Mouse (Mus musculus) v-Abl transformed pro-B cells (cell line): ENCODE results near the gene Kcnd3.

Source experiments
- in situ Hi-C, 2 experiments: fragments of 400-800 bp; cut with MboI; formaldehyde crosslinking; loops; one replicate each; pipeline ENCODE4 v1.15.1; 2025; ENCODE audit not compliant: unreplicated experiment in 2 of 2

The Kcnd3 gene

GRCm38 (mm10) chr3:105451627-105452555 lies at the start of gene Kcnd3:
Gene Kcnd3, plus strand, starts transcription at chr3:105452330.
- in situ Hi-C loops: no loop called here

DNA sequence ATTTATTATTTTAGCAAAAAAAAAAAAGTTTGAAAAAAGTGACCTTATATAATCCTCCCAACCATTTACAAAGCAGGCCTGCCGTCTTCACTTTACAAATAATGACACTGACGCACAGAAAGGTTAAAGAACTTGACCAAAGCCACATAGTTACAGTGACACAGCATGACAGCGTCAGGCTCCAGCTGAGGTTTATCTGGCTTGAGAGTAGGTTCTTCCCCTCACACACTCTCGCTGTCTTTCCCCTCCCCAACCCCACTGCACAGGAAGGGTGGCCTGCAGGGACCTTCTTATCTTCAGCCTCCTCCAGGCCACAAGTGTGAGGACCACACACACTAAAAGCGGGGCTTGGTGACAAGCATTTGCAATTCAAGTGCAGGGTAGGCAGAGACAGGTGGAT lies 49.5 kb upstream of the Kcnd3 start:
- in situ Hi-C loops: no loop called here

DNA sequence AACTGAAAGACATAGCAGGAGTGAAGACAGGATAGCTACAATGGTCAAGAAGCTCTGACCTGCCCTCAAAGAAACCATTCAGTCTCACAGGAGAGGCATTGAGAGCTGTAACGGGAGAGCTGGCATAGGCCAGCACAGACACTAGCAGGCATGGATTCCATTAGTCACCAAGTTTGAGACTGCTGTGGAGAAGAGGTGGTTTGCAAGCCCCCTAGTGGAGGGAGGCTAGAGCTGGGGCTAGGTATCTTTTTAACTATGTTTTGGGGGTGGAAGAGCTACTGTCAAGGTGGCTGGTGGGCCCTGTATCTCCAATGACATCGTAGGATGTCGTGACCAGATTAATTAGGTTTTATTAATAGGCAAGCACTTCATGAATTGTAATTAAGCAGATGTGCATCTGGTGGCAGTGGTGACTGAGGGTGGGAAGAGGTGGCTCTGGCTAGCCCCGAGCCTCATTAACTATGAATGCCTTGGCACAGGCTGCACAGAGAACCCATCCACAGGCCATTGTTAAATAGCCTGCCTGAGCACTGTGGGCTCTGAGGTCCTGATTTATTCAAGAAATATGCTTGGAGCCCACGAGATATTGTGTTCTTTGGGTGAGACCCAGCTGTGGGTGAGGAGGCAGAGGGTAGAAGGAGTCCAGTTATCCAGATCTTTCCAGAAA lies 48.6 kb upstream of the Kcnd3 start:
- in situ Hi-C loops: no loop called here

DNA sequence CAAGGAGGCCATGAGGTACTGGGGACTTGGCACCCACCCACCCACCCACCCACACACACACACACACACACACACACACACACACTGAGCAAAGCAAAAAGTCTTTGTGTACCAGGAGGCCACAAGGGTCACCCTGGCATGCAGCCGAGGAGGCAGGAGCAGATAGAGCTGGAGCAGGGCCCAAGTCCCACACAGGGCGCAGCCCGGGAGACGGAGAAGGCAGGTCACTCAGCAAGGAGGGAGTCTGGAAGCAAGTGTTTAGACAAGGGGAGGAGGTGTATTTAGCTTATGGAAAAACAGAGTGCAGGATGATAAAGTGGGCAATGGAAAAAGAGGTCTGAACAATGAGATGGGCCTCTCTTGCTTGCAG lies 48.1 kb upstream of the Kcnd3 start:
- in situ Hi-C loops: no loop called here

GRCm38 (mm10) chr3:105405516-105405915 lies 46.6 kb upstream of the Kcnd3 start:
- in situ Hi-C loops: no loop called here

DNA sequence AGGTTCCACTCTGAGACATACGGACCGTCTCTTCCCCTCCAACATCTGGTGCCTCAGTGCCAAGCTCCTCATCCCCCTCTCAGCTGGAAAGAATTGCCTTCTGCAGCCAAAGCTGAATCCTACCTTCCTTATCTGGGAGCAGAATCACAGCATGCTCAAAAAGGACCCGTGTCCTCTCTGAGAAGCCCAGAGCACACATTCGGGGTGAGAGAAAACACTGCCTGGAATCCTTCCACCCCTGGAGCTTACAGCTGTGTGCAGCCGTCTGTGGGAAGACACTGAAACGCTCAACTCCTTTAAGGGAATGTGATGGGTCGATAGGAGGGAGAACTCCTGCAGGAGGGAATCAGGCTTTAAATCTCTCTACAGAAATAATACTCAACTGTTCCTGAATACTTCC lies 46.1 kb upstream of the Kcnd3 start:
- in situ Hi-C loops: no loop called here

DNA sequence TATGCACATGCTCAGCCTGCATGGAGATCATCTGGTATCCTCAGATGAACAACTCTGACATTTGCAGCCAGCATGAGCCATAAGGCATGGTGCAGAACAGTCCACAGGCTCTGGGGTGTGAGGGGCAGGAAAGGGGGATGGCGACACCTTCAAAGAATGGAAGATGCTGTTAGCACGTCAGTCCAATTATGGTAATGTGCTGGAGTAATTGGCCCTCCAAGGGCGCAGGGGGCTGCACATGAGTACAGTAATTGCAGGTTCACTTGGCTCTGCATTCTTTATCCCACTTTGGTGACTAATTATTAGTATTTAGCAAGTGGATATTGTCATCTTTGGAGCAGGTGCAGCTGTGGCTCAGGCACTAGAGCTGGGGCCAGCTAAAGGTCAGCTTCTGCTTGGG lies 43.9 kb upstream of the Kcnd3 start:
- in situ Hi-C loops: no loop called here

DNA sequence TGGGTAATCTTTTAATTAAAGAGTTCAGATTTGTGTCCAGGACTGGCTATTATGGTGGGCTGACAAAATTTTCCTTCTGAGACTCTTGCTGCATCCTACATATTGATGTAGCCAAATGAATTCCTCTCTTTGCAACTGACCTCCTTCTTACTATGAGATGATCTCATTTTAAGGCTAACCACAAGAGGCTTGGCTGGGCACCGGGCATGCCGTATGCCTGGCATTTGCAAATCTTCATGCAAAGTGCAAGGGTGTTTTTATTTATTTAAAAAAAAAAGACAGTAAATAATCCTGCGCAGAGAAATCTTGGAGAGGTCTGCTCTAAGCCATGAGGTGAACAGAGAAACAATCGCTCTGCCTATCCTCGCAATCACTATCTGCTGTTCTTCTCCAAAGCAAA lies 41.3 kb upstream of the Kcnd3 start:
- in situ Hi-C loops: no loop called here

- in situ Hi-C loops: no loop called here
Observed at GRCm38 (mm10) chr3:105411776-105412175, 40.4 kb upstream of the Kcnd3 start.

DNA sequence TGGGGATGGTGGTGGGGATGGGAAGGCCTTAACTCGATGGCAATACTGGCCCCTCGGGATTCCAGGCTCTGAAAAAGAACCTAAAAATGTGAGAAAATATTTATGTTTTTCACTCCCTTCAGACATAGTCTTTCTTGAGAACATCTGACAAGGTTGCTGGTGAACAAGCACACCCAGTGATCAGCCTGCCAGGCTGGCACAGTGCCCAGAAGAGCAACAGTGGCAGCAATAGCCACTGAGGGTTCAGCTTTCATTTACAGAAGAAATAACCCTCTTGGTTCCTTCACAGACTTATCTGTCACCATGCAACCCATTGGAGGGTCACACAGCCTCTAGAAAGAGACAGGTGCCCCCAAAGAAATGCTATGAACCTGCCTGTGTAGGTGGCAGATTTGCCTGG lies 39.9 kb upstream of the Kcnd3 start:
- in situ Hi-C loops: no loop called here

GRCm38 (mm10) chr3:105412681-105413080 lies 39.4 kb upstream of the Kcnd3 start:
- in situ Hi-C loops: no loop called here

DNA sequence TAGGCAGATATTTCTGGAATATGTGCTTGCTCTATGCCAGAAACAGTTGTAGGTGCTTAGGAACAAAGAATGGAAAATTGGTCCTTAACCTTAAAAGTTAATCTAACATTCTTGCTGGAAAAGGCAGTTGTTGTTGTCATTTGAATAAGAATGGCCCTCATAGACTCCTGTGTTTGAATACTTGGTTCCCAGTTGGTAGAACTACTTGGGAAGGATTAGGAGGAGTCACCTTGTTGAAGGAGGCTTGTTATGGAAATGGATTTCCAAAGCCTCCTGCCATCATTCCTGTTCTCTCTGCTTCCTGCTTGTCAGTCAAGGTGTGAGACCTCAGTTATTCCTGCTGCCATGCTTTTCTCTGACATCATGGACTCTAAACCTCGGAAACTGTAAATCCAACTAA lies 33.7 kb upstream of the Kcnd3 start:
- in situ Hi-C loops: no loop called here

DNA sequence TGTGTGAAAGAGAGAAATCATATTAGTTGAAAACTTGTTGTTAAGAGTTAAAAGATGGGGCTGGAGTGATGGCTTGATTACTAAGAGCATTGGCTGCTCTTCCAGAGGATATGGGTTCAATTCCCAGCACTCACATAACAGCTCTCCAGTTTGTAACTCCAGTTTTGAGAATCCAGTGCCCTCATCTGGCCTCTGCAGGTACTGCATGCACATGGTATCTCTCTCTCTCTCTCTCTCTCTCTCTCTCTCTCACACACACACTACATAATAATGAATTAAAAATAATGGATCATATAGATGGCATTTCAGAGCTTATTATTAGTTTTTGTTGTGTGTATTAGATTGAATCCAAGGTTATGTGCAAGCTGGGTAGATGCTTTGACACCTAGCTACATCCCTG lies 29.7 kb upstream of the Kcnd3 start:
- in situ Hi-C loops: no loop called here

- in situ Hi-C loops: no loop called here
Observed at GRCm38 (mm10) chr3:105423427-105423826, 28.7 kb upstream of the Kcnd3 start.

DNA sequence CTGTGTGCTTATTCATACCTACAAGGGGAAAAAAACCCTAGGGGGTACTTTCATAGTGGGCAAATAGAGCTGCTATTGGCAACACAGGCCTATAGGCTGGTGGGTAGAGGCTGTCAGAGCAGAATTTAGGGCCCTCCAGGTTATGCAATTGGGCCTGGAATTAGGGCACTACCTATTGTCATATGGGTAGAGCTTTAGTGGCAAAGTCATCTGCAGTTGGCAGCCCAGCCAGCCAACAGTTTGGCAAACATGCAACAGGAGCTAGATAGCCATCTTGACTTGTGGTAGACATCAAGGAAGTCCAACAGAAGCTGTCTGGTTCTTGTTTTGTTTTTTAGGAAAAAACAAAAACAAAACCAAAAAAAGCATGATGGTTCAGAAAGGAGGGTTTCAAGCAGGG lies 23.5 kb upstream of the Kcnd3 start:
- in situ Hi-C loops: no loop called here

DNA sequence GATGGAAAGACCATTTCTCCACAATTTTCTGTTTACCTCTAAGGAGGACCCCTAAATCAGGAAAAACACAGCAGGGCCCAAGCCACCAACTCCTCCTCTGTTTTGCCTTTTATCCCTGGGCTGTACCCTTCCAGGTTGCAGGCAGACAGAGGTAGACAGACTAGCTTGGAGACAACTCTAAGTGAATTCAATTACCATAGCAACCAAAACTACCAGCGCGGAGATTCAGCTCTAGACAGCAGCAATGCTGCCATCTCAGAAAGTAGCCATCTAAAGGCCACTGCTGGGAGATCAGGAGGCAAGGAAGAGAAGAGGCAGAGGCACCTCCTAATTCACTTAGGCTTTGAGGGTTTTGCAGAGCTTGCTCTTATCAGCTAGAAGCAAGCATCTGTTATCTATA lies 15.7 kb upstream of the Kcnd3 start:
- in situ Hi-C loops: no loop called here

GRCm38 (mm10) chr3:105436971-105437370 lies 15.2 kb upstream of the Kcnd3 start:
- in situ Hi-C loops: no loop called here

DNA sequence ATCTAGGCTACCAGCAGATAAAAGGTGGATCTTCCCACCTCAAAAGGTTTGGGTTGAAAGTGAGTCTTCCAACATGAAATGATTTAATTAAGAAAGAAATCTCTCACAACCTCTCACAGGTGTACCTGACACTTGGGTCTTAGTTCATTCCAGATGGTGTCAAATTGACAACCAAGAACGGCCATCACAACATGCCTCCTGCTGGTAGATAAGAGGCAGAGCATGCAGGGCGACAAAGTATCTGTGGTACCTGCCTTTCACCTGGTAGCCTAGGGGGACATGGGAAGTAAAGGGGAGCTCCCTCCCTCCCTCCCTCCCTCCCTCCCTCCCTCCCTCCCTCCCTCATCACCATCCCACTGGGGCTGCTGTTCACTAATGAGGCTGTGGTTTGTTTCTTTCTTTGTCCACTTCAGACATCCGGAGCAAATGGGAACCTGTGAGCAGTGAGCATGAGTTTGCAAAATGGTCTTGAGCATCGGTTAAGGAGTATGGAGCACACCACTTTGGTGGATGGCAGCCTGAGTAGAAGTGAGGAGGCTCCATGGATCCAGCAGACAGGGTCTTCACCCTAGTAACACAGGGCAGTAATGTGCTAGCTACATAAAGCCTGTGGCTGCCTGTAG lies 11.1 kb upstream of the Kcnd3 start:
- in situ Hi-C loops: no loop called here

DNA sequence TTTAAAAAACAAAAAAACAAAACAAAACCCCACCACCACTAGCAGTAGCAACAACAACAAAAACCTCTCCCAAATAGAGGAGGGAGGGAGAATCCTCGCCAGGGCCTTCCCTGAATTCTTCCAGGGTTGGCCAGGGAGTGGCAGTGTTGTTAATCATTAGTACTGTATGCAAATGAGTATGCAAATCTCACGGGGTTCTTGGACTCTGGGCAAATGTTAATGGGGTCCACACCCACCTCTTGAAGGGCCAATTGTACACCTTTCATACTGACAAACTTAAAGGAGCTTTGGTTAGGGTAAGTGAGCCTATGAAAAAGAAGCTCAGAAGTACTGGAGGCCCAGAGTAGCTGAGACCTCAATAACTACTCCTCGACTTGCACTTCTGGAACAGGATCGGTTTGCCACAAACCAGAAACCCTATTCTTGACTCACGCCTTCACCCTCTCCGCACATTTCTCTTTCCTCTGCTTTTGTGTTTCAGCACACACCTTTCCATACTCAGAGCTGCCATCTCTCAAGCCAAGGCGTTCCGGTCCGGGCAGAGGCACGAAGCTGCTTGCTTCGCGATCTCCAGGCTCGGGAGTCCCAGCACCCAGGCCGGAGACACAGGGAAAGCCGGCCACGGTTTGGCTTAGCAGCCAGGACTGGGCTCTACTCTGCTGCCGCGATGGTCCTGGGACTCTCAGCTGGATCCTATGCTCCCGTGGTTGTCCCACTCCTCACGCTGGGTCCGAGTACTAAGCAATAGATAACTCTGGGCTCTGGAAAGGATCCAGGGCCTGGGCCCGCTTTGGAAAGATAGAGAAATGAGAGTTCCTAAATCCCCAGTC lies 1.3 kb upstream of the Kcnd3 start:
- in situ Hi-C loops: no loop called here

DNA sequence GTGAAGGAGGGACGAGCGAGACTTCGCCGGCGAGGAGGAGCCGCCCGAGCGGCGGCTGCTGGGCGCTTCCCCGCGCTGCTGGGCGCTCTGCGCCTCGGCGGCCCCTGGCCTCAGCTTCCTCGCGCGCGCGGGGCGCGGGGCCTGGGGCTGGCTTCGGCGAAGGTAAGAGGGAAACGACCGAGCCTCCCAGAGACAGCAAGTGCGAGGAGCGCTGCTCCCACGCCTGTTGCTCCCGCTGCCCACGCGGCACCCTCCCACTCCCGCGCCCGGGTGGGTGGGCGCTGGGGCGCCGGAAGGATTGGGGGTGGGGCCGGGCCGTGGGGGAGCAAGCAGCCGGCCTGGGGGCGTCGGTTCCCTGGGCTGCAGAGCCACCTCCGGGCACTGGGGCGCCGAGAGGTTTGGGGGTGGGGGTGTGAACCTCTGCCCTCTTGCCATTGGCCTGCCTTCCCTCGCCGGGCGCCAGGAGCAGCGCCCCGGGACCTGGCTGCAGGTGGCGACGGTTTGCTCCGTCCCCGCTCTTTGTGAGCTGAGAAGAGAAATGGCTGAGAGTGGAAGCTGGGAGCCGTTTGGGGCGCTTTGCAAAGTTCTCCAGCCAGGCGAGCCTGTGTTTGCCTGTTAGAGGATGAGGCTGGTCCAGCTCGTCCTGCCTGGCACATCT lies 555 bp downstream of the Kcnd3 start:
- in situ Hi-C loops: no loop called here
